Mouse (Mus musculus) erythroblast, embryonic 14.5 days (primary cell): ENCODE data around the gene Gm20481. TPM values are rescaled to one million over a fixed set of nuclear protein-coding genes. Genes with fewer than 3 reads are reported as not detected.
A peak's percentile ranks its signal among the peaks of the same experiment; 100 is the strongest.
"Not testable (repeated sequence)": the region's sequence is repeated elsewhere in the genome, so short reads cannot be mapped to it uniquely, and the experiment has no call there.

Source experiments
- H3K27me3 ChIP-seq: 2 replicates; pipeline ENCODE4 v1.6.1; 2012; ENCODE audit warnings: inconsistent platforms; ENCODE audit not compliant: control insufficient read depth
- H3K36me3 ChIP-seq: 2 replicates; pipeline ENCODE4 v1.6.1; 2012; ENCODE audit warnings: mild to moderate bottlenecking, inconsistent platforms; ENCODE audit not compliant: control insufficient read depth
- H3K4me1 ChIP-seq: 2 replicates; pipeline ENCODE4 v1.6.1; 2012; ENCODE audit warnings: inconsistent platforms; ENCODE audit not compliant: control insufficient read depth
- H3K4me3 ChIP-seq: replicated peaks from 2 replicates; pipeline ENCODE3; 2012; ENCODE audit warnings: moderate library complexity, mild to moderate bottlenecking, inconsistent platforms
- H3K9me3 ChIP-seq: 2 replicates; pipeline ENCODE4 v1.6.1; 2012; ENCODE audit warnings: low read length, inconsistent platforms, mixed read lengths; ENCODE audit not compliant: control insufficient read depth
- GATA1 ChIP-seq: IDR thresholded peaks from 2 replicates; pipeline ENCODE4 v1.6.1; 2012; ENCODE audit warnings: low read length, inconsistent platforms, mixed read lengths
- TAL1 ChIP-seq: IDR thresholded peaks from 3 replicates; pipeline ENCODE4 v1.6.1; 2012; ENCODE audit warnings: low read length, inconsistent platforms, mixed read lengths
- polyA plus RNA-seq: library from polyadenylated mRNA; stranded (reverse); fragments of >175 nt; gene quantifications from 2 replicates; pipeline ENCODE4 v1.2.3, GENCODE M21; 2012

The Gm20481 gene
- polyA plus RNA-seq, 1 experiment = not detected

DNA sequence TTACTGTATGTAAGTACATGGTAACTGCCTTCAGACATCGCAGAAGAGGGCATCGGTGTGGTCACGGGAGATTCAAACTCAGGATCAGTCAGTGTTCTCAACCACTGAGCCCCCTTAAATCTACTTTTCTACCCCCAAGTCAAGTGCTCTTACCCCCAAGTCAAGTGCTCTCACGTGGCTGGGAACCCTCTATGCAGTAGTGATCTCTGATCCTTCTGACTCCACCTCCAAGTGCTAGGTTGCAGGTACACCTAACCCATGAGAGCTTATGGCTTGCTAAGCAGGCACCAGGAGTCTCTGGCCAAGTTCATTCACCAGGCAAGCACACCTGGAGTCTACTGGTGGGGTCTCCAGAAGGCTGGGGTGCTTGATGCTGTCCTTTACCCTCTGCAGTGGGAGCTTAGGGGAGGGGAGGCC lies 20.2 kb upstream of the Gm20481 start:
- no peaks in the 10 kb centered on the region for H3K9me3 ChIP-seq
- H3K27me3 ChIP-seq = no peaks in the 10 kb centered on the region
- peaks cover 26% of the 10 kb centered on the region for H3K4me1 ChIP-seq
- no peak for TF ChIP-seq GATA1
- TF ChIP-seq TAL1 = no peak
- H3K36me3 ChIP-seq = peaks cover 23% of the 10 kb centered on the region
- H3K4me3 ChIP-seq = no peak overlapping the region

DNA sequence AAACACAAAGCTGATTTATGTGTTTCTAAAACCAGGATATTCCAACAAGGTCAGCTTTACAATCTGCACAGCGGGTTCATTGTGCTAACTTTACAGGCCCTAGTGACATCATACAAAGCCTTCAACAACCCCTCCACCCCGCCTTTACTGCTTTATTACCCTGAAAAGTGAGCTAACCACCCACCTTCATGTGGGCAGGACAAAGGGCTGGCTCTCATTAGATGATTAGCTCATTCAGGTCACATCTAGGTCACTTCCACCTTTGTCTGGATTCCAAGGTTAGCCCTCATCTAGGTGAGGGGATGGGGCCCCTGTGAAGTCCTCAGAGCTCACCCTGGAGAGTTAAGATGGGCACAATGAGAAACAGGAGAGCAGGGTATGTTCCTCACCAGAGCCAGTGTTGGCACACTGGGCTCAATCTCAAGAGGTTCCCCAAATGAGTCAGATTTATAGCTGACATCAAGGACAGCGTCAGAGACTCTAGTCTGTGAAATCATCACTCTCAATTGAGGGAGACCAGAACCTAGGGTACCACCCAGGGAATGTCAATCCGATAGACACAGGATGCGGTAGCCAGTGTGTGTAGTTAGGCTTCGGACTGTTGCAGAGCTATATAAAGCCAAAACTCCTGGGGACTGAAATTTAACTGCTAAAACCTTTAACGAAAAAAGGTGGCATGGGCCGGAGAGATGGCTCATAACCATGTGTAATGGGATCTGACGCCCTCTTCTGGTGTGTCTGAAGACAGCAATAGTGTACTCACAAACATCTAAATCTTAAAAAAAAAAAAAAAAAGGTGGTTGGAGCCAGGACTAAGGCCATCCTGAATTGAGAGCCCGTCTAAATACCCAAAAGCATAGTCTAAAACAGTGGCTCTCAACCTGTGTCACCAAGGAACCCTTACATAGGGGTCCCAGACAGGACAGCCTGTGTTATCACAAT lies 18.9 kb upstream of the Gm20481 start:
- Histone ChIP-seq H3K4me1 (peaks cover 26% of the 10 kb centered on the region), H3K9me3 (no peaks in the 10 kb centered on the region), H3K27me3 (peaks cover 5% of the 10 kb centered on the region), H3K36me3 (peaks cover 23% of the 10 kb centered on the region), H3K4me3 (peak overlapping the region; percentile 75)
- TF ChIP-seq GATA1 (no peak), TAL1 (no peak)

DNA sequence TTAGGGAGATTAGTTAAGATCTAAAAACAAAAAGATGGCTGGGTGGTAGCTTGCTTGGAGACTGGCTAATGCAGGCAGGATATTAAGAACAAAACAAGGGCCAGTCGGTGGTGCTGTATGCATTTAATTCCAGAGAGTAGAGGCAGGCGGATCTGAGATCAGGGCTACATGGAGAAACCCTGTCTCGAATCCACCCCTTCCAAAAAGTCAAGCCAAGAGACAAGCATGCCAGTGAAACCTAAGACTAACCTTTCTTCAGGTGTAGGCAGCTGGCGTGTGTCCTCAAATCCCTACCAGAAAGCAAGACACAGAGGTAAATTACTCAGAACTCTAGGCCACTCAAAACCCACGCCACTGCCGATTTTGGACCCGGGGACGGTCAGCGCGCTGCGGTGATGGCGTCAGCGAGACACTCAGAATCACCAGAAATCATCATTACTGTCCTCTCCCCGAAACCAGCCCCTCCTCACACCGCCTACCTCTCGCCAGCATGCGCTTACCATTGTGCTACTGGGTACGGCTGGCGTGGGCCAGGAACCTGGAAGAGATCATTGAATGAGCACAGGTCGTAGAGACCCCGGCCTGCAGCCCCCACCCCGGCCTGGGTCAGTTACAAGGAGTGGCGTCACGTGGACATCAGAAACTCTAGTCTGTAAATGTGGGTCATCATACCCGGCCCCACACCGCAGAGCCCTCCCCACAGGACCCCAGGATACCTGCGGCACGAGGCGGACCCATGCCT lies 17.9 kb upstream of the Gm20481 start:
- Histone ChIP-seq H3K27me3 (peaks cover 14% of the 10 kb centered on the region), H3K4me3 (peak overlapping the region; percentile 75), H3K4me1 (peaks cover 26% of the 10 kb centered on the region), H3K36me3 (peaks cover 23% of the 10 kb centered on the region), H3K9me3 (no peaks in the 10 kb centered on the region)
- TF ChIP-seq GATA1 = no peak
- no peak for TF ChIP-seq TAL1

DNA sequence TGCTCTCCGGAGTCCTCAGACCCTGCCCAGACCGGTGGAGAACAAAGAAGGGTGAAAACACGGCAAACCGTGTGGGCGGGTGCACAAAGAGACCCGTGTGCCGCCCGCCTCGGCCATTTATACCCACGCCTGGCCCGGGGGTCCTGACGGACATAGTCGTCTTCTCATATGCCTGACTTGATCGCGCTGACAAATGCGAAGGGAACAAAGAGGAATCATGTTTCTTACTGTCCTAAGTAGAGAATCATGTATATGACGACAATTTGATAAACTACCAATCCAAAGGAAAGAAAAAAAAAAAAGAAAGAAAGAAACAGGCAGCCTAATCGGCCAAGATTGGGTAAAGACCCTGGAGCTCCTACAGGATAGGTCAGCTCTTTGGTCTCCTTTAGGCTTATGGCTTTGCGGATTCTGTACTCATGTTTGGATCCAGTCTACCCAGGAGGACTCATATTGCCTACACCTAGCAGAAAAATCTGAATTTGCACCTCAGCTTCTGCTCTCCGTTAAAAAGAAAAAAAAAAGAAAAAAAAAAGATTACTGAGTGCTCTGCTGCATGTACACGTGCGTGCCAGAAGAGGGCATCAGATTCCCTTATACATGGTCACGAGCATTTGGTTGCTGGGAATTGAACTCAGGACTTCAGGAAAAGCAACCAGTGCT lies 17.2 kb upstream of the Gm20481 start:
- peaks cover 23% of the 10 kb centered on the region for H3K36me3 ChIP-seq
- H3K4me3 ChIP-seq = peak overlapping the region; percentile 75
- H3K27me3 ChIP-seq = peaks cover 21% of the 10 kb centered on the region
- peaks cover 2% of the 10 kb centered on the region; the same call in 1 of the 2 replicates for H3K9me3 ChIP-seq
- peaks cover 26% of the 10 kb centered on the region for H3K4me1 ChIP-seq
- TF ChIP-seq TAL1 (no peak), GATA1 (no peak)

DNA sequence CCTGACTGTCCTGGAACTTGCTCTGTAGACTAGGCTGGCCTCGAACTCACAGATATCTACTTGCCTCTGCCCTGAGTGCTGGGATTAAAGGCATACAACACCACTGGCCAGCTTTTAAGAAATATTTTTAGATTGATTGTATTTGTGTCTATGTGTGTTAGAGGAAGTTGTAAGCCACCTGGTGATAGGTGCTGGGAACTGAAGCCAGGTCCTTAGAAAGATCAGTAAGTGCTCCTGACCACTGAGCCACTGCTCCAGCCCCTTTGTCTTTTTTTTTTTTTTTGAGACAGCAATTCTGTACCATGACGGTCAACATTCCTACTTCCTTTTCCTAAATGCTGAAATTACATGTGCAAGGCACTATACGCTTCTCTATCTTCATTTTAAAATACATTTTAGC lies 16.5 kb upstream of the Gm20481 start:
- H3K36me3 ChIP-seq = peaks cover 23% of the 10 kb centered on the region
- no peak overlapping the region for H3K4me3 ChIP-seq
- H3K4me1 ChIP-seq = peaks cover 26% of the 10 kb centered on the region
- peaks cover 2% of the 10 kb centered on the region; the same call in 1 of the 2 replicates for H3K9me3 ChIP-seq
- H3K27me3 ChIP-seq = peaks cover 26% of the 10 kb centered on the region
- TF ChIP-seq TAL1 (no peak), GATA1 (no peak)

DNA sequence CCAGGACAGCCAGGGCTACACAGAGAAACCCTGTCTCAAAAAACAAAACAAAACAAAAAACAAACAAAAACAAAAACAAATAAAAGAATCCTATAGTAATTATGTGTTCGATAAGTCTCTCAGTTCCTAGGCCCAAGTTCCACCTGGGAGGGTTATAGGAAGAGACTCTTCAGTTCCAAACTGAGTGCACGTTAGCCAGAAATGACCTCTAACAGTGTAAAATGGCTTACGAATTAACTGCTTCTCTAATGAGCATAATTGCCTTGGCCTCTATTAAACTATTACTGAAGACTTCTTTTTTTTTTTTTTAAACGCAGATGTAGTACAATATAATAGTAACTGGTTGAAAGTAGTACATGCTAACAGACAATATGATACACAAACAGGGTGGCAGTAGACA lies 15.8 kb upstream of the Gm20481 start:
- no peak overlapping the region for H3K4me3 ChIP-seq

DNA sequence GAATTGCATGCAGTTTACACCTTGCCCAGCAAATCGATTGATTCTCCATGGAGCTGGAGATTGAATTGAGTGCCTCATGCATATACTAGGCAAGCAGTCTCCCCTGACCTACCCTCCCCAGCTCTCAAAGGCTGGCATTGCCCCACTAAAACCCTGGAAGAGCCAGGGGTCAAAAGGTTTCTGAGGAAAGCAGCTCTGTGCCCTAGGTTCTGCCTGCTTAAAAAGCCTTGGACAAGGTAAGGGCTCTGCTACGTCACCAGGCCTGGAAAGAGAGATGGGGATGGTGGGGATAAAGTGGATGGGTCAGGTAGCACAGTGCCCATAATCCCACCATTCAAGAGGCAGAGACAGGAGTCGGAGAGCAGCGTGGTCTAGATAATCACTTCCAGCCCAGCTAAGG lies 14.9 kb upstream of the Gm20481 start:
- peaks cover 2% of the 10 kb centered on the region; the same call in 1 of the 2 replicates for H3K9me3 ChIP-seq
- TF ChIP-seq TAL1 = no peak
- no peak for TF ChIP-seq GATA1
- no peak overlapping the region for H3K4me3 ChIP-seq

More for the DNA sequence above, 15.8 kb upstream of the Gm20481 start:
- no peak for TF ChIP-seq GATA1
- no peak for TF ChIP-seq TAL1
- Histone ChIP-seq H3K36me3 (peaks cover 21% of the 10 kb centered on the region), H3K27me3 (peaks cover 27% of the 10 kb centered on the region), H3K9me3 (peaks cover 2% of the 10 kb centered on the region; the same call in 1 of the 2 replicates), H3K4me1 (peaks cover 26% of the 10 kb centered on the region)

DNA sequence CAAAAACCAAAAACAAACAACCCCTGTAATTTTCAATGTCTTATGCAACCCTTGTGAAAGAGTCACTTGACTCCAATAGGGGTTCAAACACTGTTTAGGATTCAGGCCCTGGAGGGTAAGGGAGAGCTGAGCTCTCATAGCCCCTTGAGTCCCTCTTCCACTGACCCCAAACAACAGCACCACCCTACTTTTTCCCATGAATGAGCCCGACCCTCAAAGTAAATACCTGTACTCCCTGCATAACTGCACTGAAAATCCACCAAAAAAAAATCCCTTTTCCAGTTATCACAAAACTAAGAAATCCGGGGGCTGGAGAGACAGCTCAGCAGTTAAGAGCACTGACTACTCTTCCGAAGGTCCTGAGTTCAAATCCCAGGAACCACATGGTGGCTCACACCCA lies 13.8 kb upstream of the Gm20481 start:
- Histone ChIP-seq H3K27me3 (peaks cover 46% of the 10 kb centered on the region), H3K9me3 (peaks cover 2% of the 10 kb centered on the region; the same call in 1 of the 2 replicates), H3K4me3 (no peak overlapping the region), H3K4me1 (peaks cover 30% of the 10 kb centered on the region), H3K36me3 (peaks cover 7% of the 10 kb centered on the region)
- no peak for TF ChIP-seq TAL1
- no peak for TF ChIP-seq GATA1

More for the DNA sequence above, 14.9 kb upstream of the Gm20481 start:
- Histone ChIP-seq H3K4me1 (peaks cover 32% of the 10 kb centered on the region), H3K36me3 (peaks cover 17% of the 10 kb centered on the region), H3K27me3 (peaks cover 36% of the 10 kb centered on the region)

DNA sequence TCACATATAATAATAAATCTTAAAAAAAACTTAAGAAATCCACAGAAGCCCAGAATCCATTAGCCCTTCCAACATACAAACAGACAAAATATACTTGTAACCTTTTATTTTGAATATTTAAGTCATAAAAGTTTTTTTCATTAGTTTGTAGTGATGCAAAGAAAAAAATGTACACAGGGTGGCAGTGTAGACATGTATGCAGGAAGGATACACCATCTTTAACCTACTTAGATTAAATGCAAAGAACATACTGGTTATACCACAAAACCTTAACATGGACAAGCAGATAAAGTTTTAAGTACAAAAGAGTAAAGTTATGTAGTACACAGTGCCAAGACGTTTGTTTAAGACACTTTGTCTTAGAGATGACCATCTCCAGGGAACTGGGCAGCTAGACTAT lies 13.4 kb upstream of the Gm20481 start:
- TF ChIP-seq GATA1 = no peak
- peaks cover 2% of the 10 kb centered on the region for H3K36me3 ChIP-seq
- peaks cover 2% of the 10 kb centered on the region; the same call in 1 of the 2 replicates for H3K9me3 ChIP-seq
- H3K4me1 ChIP-seq = peaks cover 25% of the 10 kb centered on the region
- H3K4me3 ChIP-seq = no peak overlapping the region
- peaks cover 51% of the 10 kb centered on the region for H3K27me3 ChIP-seq

DNA sequence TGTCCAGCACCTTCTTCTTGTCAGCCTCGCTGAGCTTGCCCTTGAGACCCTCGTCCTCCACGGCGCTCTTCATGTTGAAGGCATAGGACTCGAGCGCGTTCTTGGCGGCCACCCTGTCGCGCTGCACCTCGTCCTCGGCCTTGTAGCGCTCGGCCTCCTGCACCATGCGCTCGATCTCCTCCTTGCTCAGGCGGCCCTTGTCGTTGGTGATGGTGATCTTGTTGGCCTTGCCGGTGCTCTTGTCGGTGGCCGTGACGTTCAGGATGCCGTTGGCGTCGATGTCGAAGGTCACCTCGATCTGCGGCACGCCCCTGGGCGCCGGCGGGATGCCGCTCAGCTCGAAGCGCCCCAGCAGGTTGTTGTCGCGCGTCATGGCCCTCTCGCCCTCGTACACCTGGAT lies 12.4 kb upstream of the Gm20481 start:
- Histone ChIP-seq H3K27me3 (peaks cover 60% of the 10 kb centered on the region), H3K4me1 (peaks cover 16% of the 10 kb centered on the region)
- H3K36me3 ChIP-seq, H3K4me3 ChIP-seq, H3K9me3 ChIP-seq: not testable (repeated sequence)

DNA sequence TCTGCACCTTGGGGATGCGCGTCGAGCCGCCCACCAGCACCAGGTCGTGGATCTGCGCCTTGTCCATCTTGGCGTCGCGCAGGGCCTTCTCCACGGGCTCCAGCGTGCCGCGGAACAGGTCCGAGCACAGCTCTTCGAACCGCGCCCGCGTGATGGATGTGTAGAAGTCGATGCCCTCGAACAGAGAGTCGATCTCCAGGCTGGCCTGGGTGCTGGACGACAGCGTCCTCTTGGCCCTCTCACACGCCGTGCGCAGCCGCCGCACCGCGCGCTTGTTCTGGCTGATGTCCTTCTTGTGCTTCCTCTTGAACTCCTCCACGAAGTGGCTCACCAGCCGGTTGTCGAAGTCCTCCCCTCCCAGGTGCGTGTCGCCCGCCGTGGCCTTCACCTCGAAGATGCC lies 11.7 kb upstream of the Gm20481 start:
- Histone ChIP-seq H3K4me1 (peaks cover 12% of the 10 kb centered on the region), H3K27me3 (peaks cover 67% of the 10 kb centered on the region)
- not testable (repeated sequence) for H3K9me3 ChIP-seq, H3K4me3 ChIP-seq, H3K36me3 ChIP-seq

DNA sequence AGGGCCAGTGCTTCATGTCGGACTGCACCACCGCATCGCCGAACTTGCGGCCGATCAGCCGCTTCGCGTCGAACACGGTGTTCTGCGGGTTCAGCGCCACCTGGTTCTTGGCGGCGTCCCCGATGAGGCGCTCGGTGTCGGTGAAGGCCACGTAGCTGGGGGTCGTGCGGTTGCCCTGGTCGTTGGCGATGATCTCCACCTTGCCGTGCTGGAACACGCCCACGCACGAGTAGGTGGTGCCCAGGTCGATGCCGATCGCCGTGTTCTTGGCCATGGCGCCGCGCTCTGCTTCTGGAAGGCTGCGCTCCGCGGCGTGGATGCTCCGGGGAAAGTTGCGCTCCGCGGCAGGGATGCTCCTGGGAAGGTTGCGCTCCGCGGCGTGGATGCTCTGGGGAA lies 11.0 kb upstream of the Gm20481 start:
- H3K36me3 ChIP-seq, H3K9me3 ChIP-seq: not testable (repeated sequence)
- H3K27me3 ChIP-seq = peaks cover 74% of the 10 kb centered on the region
- peak overlapping the region; percentile 47 for H3K4me3 ChIP-seq
- H3K4me1 ChIP-seq = peaks cover 12% of the 10 kb centered on the region
